Mouse (Mus musculus) liver, adult 2 months (tissue): ENCODE results near the gene Upk3a. TPM values are rescaled to one million over a fixed set of nuclear protein-coding genes. Genes with fewer than 3 reads are reported as not detected.

Experiments used
- DNase-seq: peaks from one replicate; pipeline ENCODE4 v3.0.0-alpha.2; 2011; ENCODE audit warnings: low read depth, low spot score; ENCODE audit errors: extremely low read depth
- H3K27ac ChIP-seq: fragments of 200-500 bp; replicated peaks from 2 replicates; pipeline ENCODE4 v1.5.1; 2012; ENCODE audit warnings: low read depth, mild to moderate bottlenecking, control low read depth, inconsistent platforms, low read length; ENCODE audit not compliant: insufficient read depth
- H3K27me3 ChIP-seq: fragments of 200-500 bp; 2 replicates; pipeline ENCODE4 v1.6.1; 2012; ENCODE audit warnings: mild to moderate bottlenecking, moderate library complexity, low read length, inconsistent platforms; ENCODE audit not compliant: control insufficient read depth, insufficient read depth
- H3K36me3 ChIP-seq: fragments of 200-500 bp; 2 replicates; pipeline ENCODE4 v1.6.1; 2012; ENCODE audit warnings: low read length, inconsistent platforms; ENCODE audit not compliant: control insufficient read depth, insufficient read depth
- H3K4me1 ChIP-seq: fragments of 200-500 bp; 2 replicates; pipeline ENCODE4 v1.6.1; 2011; ENCODE audit warnings: low read length; ENCODE audit not compliant: control insufficient read depth, insufficient read depth
- H3K4me3 ChIP-seq: fragments of 200-500 bp; 2 replicates; pipeline ENCODE4 v1.5.1; 2011; ENCODE audit warnings: low read depth, mild to moderate bottlenecking, control low read depth, low read length, moderate library complexity; ENCODE audit not compliant: insufficient read depth
- H3K79me2 ChIP-seq: fragments of 200-500 bp; 2 replicates; pipeline ENCODE4 v1.6.1; 2012; ENCODE audit warnings: inconsistent platforms, mild to moderate bottlenecking, low read length, moderate library complexity; ENCODE audit not compliant: control insufficient read depth, insufficient read depth
- H3K9ac ChIP-seq: fragments of 200-500 bp; 2 replicates; pipeline ENCODE4 v1.6.1; 2012; ENCODE audit warnings: low read depth, mild to moderate bottlenecking, control low read depth, inconsistent platforms, low read length
- CTCF ChIP-seq: fragments of 200-500 bp; IDR thresholded peaks from 2 replicates; pipeline ENCODE4 v1.5.1; 2011; ENCODE audit warnings: low read depth, low read length, control low read depth
- POLR2A ChIP-seq: fragments of 200-500 bp; IDR thresholded peaks from 2 replicates; pipeline ENCODE4 v1.6.1; 2011; ENCODE audit warnings: low read length, control low read depth; ENCODE audit not compliant: insufficient read depth; ENCODE audit errors: extremely low read depth
- WGBS: fragments of 180-500 bp; shearing (Covaris S2); methylation state at CpG from one replicate; pipeline ENCODE4 v1.1.7; 2018; 5-methylcytosine and 5-hydroxymethylcytosine counted together
- polyA plus RNA-seq: library from polyadenylated mRNA; depleted of rRNA; stranded (reverse); fragments of >200 nt; gene quantifications from 2 replicates; pipeline ENCODE4 v1.2.3, GENCODE M21; 2012
- total RNA-seq: library from RNA; depleted of rRNA; stranded (reverse); fragments of >200 nt; gene quantifications from 2 replicates; pipeline ENCODE4 v1.2.3, GENCODE M21; 2014

The Upk3a gene
- total and polyA plus RNA-seq, 2 experiments, result not detected

DNA sequence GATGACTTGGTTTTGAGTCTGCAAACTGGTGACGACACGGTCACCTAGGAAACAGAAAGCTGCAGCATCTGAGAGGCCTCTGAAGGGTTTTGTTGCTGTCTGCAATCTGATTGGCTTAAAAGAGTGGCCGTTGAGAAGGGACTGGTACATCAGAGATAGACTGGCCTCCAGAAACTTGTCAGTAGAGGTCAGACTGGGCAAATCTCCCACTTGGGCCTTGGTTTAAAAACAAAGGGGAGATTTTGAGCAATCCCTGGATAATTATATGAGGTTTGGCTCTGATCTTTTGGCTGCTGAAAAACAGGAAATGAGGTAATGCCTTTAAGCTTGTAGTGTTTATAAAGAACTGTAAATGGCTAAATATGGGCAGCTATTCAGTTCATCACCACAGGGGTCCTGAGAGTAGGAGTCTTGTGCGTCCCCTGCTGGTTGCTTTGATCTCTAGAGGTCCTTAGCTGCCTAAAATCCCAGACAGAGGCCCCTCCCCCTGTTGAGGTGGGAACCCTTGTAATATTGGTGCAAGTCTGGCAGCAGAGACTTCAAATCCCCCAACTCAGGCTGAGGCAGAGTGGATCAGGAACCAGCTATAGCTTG is 25.5 kb downstream of the Upk3a start:
- no peaks in the 10 kb centered on the region for H3K27me3 ChIP-seq
- no peak overlapping the region for H3K9ac ChIP-seq
- TF ChIP-seq POLR2A (no peak), CTCF (peak; percentile 33; the same call in 1 of the 2 replicates)
- no peaks in the 10 kb centered on the region for H3K36me3 ChIP-seq
- H3K79me2 ChIP-seq, result no peaks in the 10 kb centered on the region
- peak; percentile 30 for DNase-seq
- WGBS, result 46% methylated on average over 4 of the region's 4 CpGs
- H3K4me3 ChIP-seq, result no peak overlapping the region
- 0 out of 2 replicates have a peak overlapping the region, but pooled peaks have one; percentile 29 for H3K27ac ChIP-seq
- no peaks in the 10 kb centered on the region for H3K4me1 ChIP-seq

DNA sequence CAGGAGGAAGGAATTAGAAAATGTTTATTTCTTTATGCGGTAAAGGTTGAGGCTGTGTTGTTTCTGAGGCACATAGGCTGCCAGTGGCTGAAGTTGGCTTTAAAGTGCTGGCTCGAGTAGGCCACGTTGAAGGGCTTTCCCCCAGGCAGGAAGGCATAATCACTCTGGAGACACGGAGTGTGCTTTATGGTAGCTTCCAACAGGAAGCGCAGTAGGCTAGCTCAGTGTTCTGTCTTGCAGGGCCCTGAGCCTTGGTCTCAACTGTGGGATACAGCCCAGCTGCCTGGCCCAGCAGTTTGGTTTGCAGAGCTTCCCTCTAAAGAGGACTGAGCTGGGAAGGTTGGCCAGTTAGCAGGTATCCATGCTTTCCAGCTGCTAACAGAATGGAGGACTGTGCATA is 26.2 kb downstream of the Upk3a start:
- Histone ChIP-seq H3K4me3 (no peak overlapping the region), H3K4me1 (no peaks in the 10 kb centered on the region), H3K36me3 (no peaks in the 10 kb centered on the region), H3K27ac (no peak overlapping the region), H3K79me2 (no peaks in the 10 kb centered on the region), H3K9ac (no peak overlapping the region), H3K27me3 (no peaks in the 10 kb centered on the region)
- WGBS, result 71% methylated on average over 5 of the region's 5 CpGs
- TF ChIP-seq POLR2A, result no peak
- no peak for TF ChIP-seq CTCF
- DNase-seq, result no peak

DNA sequence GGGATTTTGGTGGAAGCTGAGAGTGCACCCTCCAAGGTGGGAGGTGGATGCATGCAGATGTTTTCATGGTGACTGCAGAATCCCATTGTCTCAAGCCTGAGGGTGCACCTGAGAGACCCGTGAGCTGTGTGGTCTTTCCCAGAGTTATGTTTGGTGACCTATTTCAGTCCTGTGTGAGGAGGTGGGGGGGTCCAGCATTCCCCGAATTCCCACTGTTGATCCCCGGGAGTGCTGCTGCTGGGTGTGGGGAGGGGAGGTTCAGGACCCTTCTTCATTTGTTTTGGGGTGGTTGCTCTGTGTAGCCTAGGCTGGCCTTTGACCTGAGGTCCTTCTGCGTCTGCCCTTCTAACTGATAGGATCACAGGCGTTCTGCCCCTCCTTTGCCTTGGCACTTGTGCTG is 26.8 kb downstream of the Upk3a start:
- H3K9ac ChIP-seq, result no peak overlapping the region
- H3K4me1 ChIP-seq, result no peaks in the 10 kb centered on the region
- no peaks in the 10 kb centered on the region; the same call in 1 of the 2 replicates for H3K36me3 ChIP-seq
- H3K27me3 ChIP-seq, result no peaks in the 10 kb centered on the region
- DNase-seq, result no peak
- H3K27ac ChIP-seq, result no peak overlapping the region
- 90% methylated on average over 5 of the region's 5 CpGs for WGBS
- H3K79me2 ChIP-seq, result no peaks in the 10 kb centered on the region
- no peak overlapping the region for H3K4me3 ChIP-seq
- no peak for TF ChIP-seq POLR2A
- no peak for TF ChIP-seq CTCF

DNA sequence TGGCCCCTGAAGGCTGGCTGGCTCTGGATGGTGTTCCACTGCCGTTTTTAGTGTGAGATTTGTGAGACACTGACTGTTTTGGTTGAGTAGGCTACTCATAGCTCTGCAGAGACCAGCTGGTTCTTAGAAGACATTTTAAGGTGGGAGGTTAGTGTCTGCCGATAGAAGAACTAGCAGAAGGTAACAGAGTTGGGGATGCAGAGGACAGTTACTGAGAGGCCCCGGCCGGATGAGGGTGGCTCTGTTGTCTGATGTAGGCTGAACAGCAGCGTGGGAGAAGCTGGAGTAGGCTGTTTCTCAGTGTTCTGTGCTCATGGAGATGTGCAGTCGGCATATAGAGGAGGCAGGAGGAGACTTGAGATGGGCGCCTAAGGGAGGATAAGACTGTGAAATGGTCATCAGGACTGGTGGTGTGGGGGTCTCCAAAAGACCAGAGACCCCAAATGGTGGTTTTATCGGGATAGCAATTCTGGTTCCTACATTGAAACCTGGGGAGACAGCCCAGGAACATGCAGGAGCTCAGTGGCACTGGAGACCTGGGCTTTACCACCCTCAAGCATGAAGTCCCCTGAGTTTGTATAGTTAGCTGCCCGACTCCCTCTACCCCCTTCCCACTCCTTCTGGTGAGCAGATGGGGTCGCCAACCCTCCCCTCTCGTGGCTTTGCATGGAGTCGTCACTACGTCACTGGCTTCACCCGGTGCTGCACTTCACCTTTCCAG is 29.4 kb downstream of the Upk3a start:
- WGBS, result 95% methylated on average over 14 of the region's 14 CpGs
- Histone ChIP-seq H3K4me3 (no peak overlapping the region), H3K27ac (no peak overlapping the region), H3K9ac (no peak overlapping the region), H3K27me3 (no peaks in the 10 kb centered on the region), H3K36me3 (no peaks in the 10 kb centered on the region; the same call in 1 of the 2 replicates), H3K4me1 (no peaks in the 10 kb centered on the region), H3K79me2 (no peaks in the 10 kb centered on the region)
- TF ChIP-seq CTCF (no peak), POLR2A (no peak)
- no peak for DNase-seq

DNA sequence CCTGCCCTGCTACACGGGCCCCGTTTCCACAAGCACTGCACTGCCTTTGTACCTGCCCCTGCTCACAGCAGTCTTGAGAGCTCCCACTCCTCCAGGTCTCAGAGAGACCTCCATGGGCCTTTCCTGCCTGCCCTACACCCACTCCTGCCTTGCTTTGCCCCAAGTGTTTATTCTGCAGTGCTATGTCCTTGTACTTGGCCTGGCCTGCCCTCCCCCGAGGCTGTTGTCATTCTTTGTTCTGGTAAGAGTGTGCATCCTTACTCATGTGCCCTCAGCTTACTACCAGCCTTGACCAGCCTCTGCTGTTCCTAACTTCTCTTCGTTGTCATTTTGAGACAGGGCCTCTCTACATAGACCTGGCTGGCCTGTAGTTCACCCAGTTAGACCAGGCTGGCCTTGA is 30.9 kb downstream of the Upk3a start:
- Histone ChIP-seq H3K4me3 (no peak overlapping the region), H3K36me3 (no peaks in the 10 kb centered on the region; the same call in 1 of the 2 replicates), H3K27me3 (no peaks in the 10 kb centered on the region), H3K27ac (no peak overlapping the region), H3K9ac (no peak overlapping the region), H3K79me2 (no peaks in the 10 kb centered on the region), H3K4me1 (no peaks in the 10 kb centered on the region)
- TF ChIP-seq CTCF (no peak), POLR2A (no peak)
- WGBS, result 84% methylated on average over 4 of the region's 4 CpGs
- DNase-seq, result no peak

DNA sequence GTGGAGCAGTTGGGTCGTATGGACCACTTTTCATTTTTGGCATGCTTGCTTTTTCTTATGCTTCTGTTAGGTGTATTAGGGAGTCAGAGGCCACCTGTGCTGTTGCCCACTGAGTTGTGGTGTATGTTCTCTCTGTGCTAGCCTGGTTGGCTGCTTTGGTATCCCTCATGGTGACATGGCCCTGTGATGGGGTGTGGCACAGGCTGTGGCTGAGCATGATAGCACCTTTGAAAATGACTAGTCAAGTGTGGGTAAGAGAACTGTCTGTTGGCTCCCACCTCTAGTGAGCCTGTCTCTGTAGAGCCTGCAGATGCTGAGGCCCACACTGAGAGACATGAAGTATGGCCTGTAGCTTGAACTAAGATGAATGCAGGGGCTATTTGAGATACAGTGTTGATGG is 32.8 kb downstream of the Upk3a start:
- H3K36me3 ChIP-seq, result peaks cover 3% of the 10 kb centered on the region; the same call in 1 of the 2 replicates
- no peaks in the 10 kb centered on the region for H3K27me3 ChIP-seq
- WGBS, result 96% methylated on average over 1 of the region's 1 CpGs
- no peak overlapping the region for H3K4me3 ChIP-seq
- TF ChIP-seq POLR2A (no peak), CTCF (no peak)
- no peaks in the 10 kb centered on the region for H3K79me2 ChIP-seq
- no peak overlapping the region for H3K9ac ChIP-seq
- no peak overlapping the region for H3K27ac ChIP-seq
- H3K4me1 ChIP-seq, result no peaks in the 10 kb centered on the region
- DNase-seq, result no peak
